Mouse (Mus musculus) neutrophil, adult 5-6 weeks (primary cell): ENCODE measurements at regions not wholly inside any gene's neighbourhood (a gene's known extent, or its start where the extent isn't known, plus 50 kb on each side); places are given as distances from the start of the nearest gene placed in this dataset.

Source experiments
- ATAC-seq: fragments of 151-379, 151-347 bp; 2 replicates; pipeline ENCODE4 v1.8.0; 2017; ENCODE audit warnings: mild to moderate bottlenecking, moderate TSS enrichment; ENCODE audit not compliant: insufficient number of reproducible peaks, poor library complexity, low FRiP score, severe bottlenecking; ENCODE audit errors: extremely low read depth

- peak; percentile 69 for ATAC-seq
These were observed 102.6 kb upstream of the Supt20 start for GRCm38 (mm10) chr3:54589976-54590375.

- ATAC-seq: no peak
These were observed 101.4 kb upstream of the Supt20 start for GRCm38 (mm10) chr3:54591160-54591559.

- no peak for ATAC-seq
These were observed 100.5 kb upstream of the Supt20 start for GRCm38 (mm10) chr3:54592064-54592463.

GRCm38 (mm10) chr3:54592655-54593428 lies 99.8 kb upstream of the Supt20 start:
- peak; percentile 38; the same call in 1 of the 2 replicates for ATAC-seq

GRCm38 (mm10) chr3:54595193-54595592 lies 97.4 kb upstream of the Supt20 start:
- ATAC-seq: no peak

GRCm38 (mm10) chr3:54597326-54598274 lies 95.0 kb upstream of the Supt20 start:
- no peak for ATAC-seq

- ATAC-seq: no peak
These were observed 94.3 kb upstream of the Supt20 start for GRCm38 (mm10) chr3:54598296-54598695.

- ATAC-seq: no peak
These were observed 87.8 kb upstream of the Supt20 start for GRCm38 (mm10) chr3:54604705-54605379.

GRCm38 (mm10) chr3:54611431-54611990 lies 81.1 kb upstream of the Supt20 start:
- no peak for ATAC-seq

- no peak for ATAC-seq
These were observed 78.8 kb upstream of the Supt20 start for GRCm38 (mm10) chr3:54613845-54614244.

GRCm38 (mm10) chr3:54617298-54617697 lies 75.3 kb upstream of the Supt20 start:
- no peak for ATAC-seq

GRCm38 (mm10) chr3:54618286-54618685 lies 74.3 kb upstream of the Supt20 start:
- no peak for ATAC-seq

GRCm38 (mm10) chr3:54630254-54630653 lies 62.4 kb upstream of the Supt20 start:
- peak; percentile 70 for ATAC-seq

- ATAC-seq: no peak
These were observed 59.9 kb upstream of the Supt20 start for GRCm38 (mm10) chr3:54632731-54633130.

- no peak for ATAC-seq
These were observed 59.2 kb upstream of the Supt20 start for GRCm38 (mm10) chr3:54633446-54633845.

GRCm38 (mm10) chr3:54634456-54634855 lies 58.2 kb upstream of the Supt20 start:
- no peak for ATAC-seq
